Mouse (Mus musculus) kidney, adult 2 months (tissue): ENCODE measurements around the gene Cacna2d1. TPM values are rescaled to one million over a fixed set of nuclear protein-coding genes. Genes with fewer than 3 reads are reported as not detected.

ENCODE experiments used
- DNase-seq: peaks from one replicate; pipeline ENCODE4 v3.0.0; 2021
- H3K27ac ChIP-seq: fragments of 200-500 bp; 2 replicates; pipeline ENCODE4 v1.5.1; 2012; ENCODE audit warnings: low read depth, low read length, control low read depth, inconsistent platforms; ENCODE audit not compliant: insufficient read depth
- H3K27me3 ChIP-seq: fragments of 200-500 bp; replicated peaks from 2 replicates; pipeline ENCODE4 v1.6.1; 2012; ENCODE audit warnings: mild to moderate bottlenecking, moderate library complexity, low read length, inconsistent platforms; ENCODE audit not compliant: control insufficient read depth, insufficient read depth
- H3K36me3 ChIP-seq: fragments of 200-500 bp; 2 replicates; pipeline ENCODE4 v1.6.1; 2012; ENCODE audit warnings: mild to moderate bottlenecking, moderate library complexity, low read length, inconsistent platforms; ENCODE audit not compliant: control insufficient read depth, insufficient read depth
- H3K4me1 ChIP-seq: fragments of 200-500 bp; 2 replicates; pipeline ENCODE4 v1.6.1; 2011; ENCODE audit warnings: low read length; ENCODE audit not compliant: control insufficient read depth, insufficient read depth
- H3K4me3 ChIP-seq: fragments of 200-500 bp; 2 replicates; pipeline ENCODE4 v1.5.1; 2011; ENCODE audit warnings: mild to moderate bottlenecking, low read depth, low read length, control low read depth; ENCODE audit not compliant: insufficient read depth
- CTCF ChIP-seq: fragments of 200-500 bp; conservative IDR thresholded peaks from 2 replicates; pipeline ENCODE4 v1.5.1; 2011; ENCODE audit warnings: low read depth, mild to moderate bottlenecking, control low read depth, low read length, moderate library complexity, mixed read lengths; ENCODE audit not compliant: insufficient read depth, insufficient read length
- POLR2A ChIP-seq: fragments of 200-500 bp; IDR thresholded peaks from one replicate; pipeline ENCODE4 v1.6.1; 2011; ENCODE audit warnings: low read depth, low read length, control low read depth
- WGBS: fragments of 180-500 bp; shearing (Covaris S2); methylation state at CpG from one replicate; pipeline ENCODE4 v1.1.7; 2018; 5-methylcytosine and 5-hydroxymethylcytosine counted together
- polyA plus RNA-seq: library from polyadenylated mRNA; depleted of rRNA; stranded (reverse); fragments of >200 nt; gene quantifications from 2 replicates; pipeline ENCODE4 v1.2.3, GENCODE M21; 2012

Cacna2d1 gene
- polyA plus RNA-seq, 1 experiment: 1.8 TPM

- no peaks in the 10 kb centered on the region for H3K36me3 ChIP-seq
- WGBS: 81% methylated on average over 6 of the region's 6 CpGs
- H3K27me3 ChIP-seq: no peaks in the 10 kb centered on the region
- no peak overlapping the region for H3K4me3 ChIP-seq
- DNase-seq: no peak
- no peak overlapping the region for H3K27ac ChIP-seq
- no peaks in the 10 kb centered on the region for H3K4me1 ChIP-seq
- TF ChIP-seq POLR2A (no peak), CTCF (no peak)
Measured at GRCm38 (mm10) chr5:16122110-16122509, 187.6 kb downstream of the Cacna2d1 start.

- no peak for DNase-seq
- Histone ChIP-seq H3K4me3 (no peak overlapping the region), H3K27me3 (no peaks in the 10 kb centered on the region), H3K27ac (no peak overlapping the region), H3K4me1 (no peaks in the 10 kb centered on the region), H3K36me3 (no peaks in the 10 kb centered on the region)
- WGBS: 80% methylated on average over 6 of the region's 6 CpGs
- no peak for TF ChIP-seq POLR2A
Measured at GRCm38 (mm10) chr5:16134286-16135094, 200.0 kb downstream of the Cacna2d1 start.

- DNase-seq: no peak
- Histone ChIP-seq H3K27me3 (no peaks in the 10 kb centered on the region), H3K4me3 (no peak overlapping the region), H3K27ac (no peak overlapping the region), H3K36me3 (no peaks in the 10 kb centered on the region), H3K4me1 (no peaks in the 10 kb centered on the region)
- TF ChIP-seq CTCF (no peak), POLR2A (no peak)
- 73% methylated on average over 3 of the region's 3 CpGs for WGBS
Measured at GRCm38 (mm10) chr5:16135986-16136385, 201.5 kb downstream of the Cacna2d1 start.

- whole genome bisulfite sequencing: 86% methylated on average over 2 of the region's 2 CpGs
- no peaks in the 10 kb centered on the region for H3K27me3 ChIP-seq
- TF ChIP-seq POLR2A: no peak
- H3K27ac ChIP-seq: no peak overlapping the region
- no peaks in the 10 kb centered on the region for H3K36me3 ChIP-seq
- no peaks in the 10 kb centered on the region for H3K4me1 ChIP-seq
- H3K4me3 ChIP-seq: no peak overlapping the region
- no peak for DNase-seq
Measured at GRCm38 (mm10) chr5:16136839-16137238, 202.3 kb downstream of the Cacna2d1 start.

- Histone ChIP-seq H3K27ac (no peak overlapping the region), H3K27me3 (no peaks in the 10 kb centered on the region), H3K4me1 (no peaks in the 10 kb centered on the region), H3K4me3 (no peak overlapping the region), H3K36me3 (no peaks in the 10 kb centered on the region)
- DNase-seq: no peak
- WGBS: 73% methylated on average over 1 of the region's 1 CpGs
- TF ChIP-seq POLR2A: no peak
- no peak for TF ChIP-seq CTCF
Measured at GRCm38 (mm10) chr5:16146602-16147001, 212.1 kb downstream of the Cacna2d1 start.

- no peak overlapping the region for H3K27ac ChIP-seq
- no peaks in the 10 kb centered on the region for H3K4me1 ChIP-seq
- no peaks in the 10 kb centered on the region for H3K27me3 ChIP-seq
- WGBS: 70% methylated on average over 6 of the region's 6 CpGs
- no peak for TF ChIP-seq CTCF
- no peak for TF ChIP-seq POLR2A
- H3K4me3 ChIP-seq: no peak overlapping the region
- H3K36me3 ChIP-seq: no peaks in the 10 kb centered on the region
- no peak for DNase-seq
Measured at GRCm38 (mm10) chr5:16155375-16156284, 221.1 kb downstream of the Cacna2d1 start.

- TF ChIP-seq POLR2A (no peak), CTCF (no peak)
- no peak for DNase-seq
- H3K27me3 ChIP-seq: no peaks in the 10 kb centered on the region
- H3K36me3 ChIP-seq: no peaks in the 10 kb centered on the region
- H3K27ac ChIP-seq: no peak overlapping the region
- no peak overlapping the region for H3K4me3 ChIP-seq
- no peaks in the 10 kb centered on the region for H3K4me1 ChIP-seq
Measured at GRCm38 (mm10) chr5:16163270-16163669, 228.8 kb downstream of the Cacna2d1 start.
